Mouse (Mus musculus) heart, adult 9 months (tissue): ENCODE results near the gene Mmp28.

Source experiments
- DNase-seq, 2 experiments: peaks; one replicate each; pipeline ENCODE4 v3.0.0; 2022; ENCODE audit warnings: low spot score in 2 of 2

The Mmp28 gene

GRCm38 (mm10) chr11:83409087-83409754, 53.6 kb downstream of the Mmp28 start, which contains the start of gene Rasl10b:
Rasl10b (plus strand) TSS chr11:83409137.
- peak; percentile 33 to 52 for DNase-seq

GRCm38 (mm10) chr11:83408242-83408641, 54.6 kb downstream of the Mmp28 start:
- no peak for DNase-seq

- no peak for DNase-seq
These were observed 56.5 kb downstream of the Mmp28 start for GRCm38 (mm10) chr11:83406391-83406790.

GRCm38 (mm10) chr11:83403787-83404186, 59.1 kb downstream of the Mmp28 start:
- no peak for DNase-seq

- no peak for DNase-seq
These were observed 64.1 kb downstream of the Mmp28 start for GRCm38 (mm10) chr11:83398724-83399123.

- DNase-seq, result peak; percentile 20 to 22
These were observed 65.2 kb downstream of the Mmp28 start for GRCm38 (mm10) chr11:83397626-83398025.

GRCm38 (mm10) chr11:83394802-83395439, 68.0 kb downstream of the Mmp28 start:
- no peak for DNase-seq

GRCm38 (mm10) chr11:83393062-83393461, 69.8 kb downstream of the Mmp28 start:
- peak; percentile 39 to 51 for DNase-seq
